Mouse (Mus musculus): ENCODE data around the gene Tac2.

DNA sequence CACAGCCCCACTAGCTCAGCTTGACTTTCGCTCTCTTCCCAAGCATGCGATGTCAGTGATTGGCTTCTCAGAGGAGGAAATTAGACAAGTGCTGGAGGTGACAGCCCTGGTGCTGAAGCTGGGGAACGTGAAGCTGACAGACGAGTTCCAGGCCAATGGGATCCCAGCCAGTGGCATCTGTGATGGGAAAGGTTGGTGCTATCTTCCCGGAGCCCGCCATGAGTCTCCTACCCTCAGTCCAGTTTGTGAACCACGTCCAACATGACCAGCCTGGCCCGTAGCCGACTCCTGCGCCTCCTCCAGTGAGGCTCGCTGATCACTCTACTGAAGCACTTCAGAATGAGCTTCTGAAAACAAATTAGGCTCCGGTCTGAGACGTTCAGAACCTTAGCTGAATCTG lies 13.9 kb upstream of the Tac2 start:
- TF ChIP-seq CTCF (conservative IDR thresholded peaks at IDR 0.05; ENCODE audit: low read length), result no peak
- no peak for TF ChIP-seq POU5F1 (IDR thresholded peaks at IDR 0.05; ENCODE audit: borderline replicate concordance, low read length)

Data from E14TG2a.4 (cell line).